Comparison of ENCODE assay signal across 9 mouse cellular contexts in genomic region chr6:146221371-146222336, GRCm38 (mm10).
DNase-seq lines count a peak whose midpoint lies in the region; ATAC-seq and TF ChIP-seq lines count a peak whose summit lies in the region.
"Had no signal": no experiment of that assay in that cellular context is flagged by ENCODE, and none has a peak within 500 bp of the region (broad histone marks: within the 10 kb centered on the region; RNA-seq: fewer than 3 reads in every experiment).

No protein-coding gene starts in this region.

- TF ChIP-seq EP300 in CH12.LX (IDR thresholded peaks at IDR 0.05; ENCODE audit: low read length), result peak; percentile 88
- no peak for TF ChIP-seq EP300 in liver, postnatal 0 days (IDR thresholded peaks at IDR 0.05; ENCODE audit: low read depth)

- no peak for DNase-seq in hindbrain, embryonic 10.5 days (ENCODE audit: low spot score)
- DNase-seq in hindbrain, embryonic 14.5 days (ENCODE audit: low spot score), result no peak
- DNase-seq in CH12.LX (ENCODE audit: extremely low read depth), result peak; percentile 89
- peak; percentile 42 for DNase-seq in liver, postnatal 0 days
- peak; percentile 53 to 77 for DNase-seq in spleen, postnatal 4 days (ENCODE audit: low spot score in 2 of 2)
- no peak for DNase-seq in forebrain, postnatal 0 days
- DNase-seq in cerebellum, adult 2 months, result no peak

- H3K4me2 ChIP-seq in hindbrain, embryonic 14.5 days (replicated peaks), result no peak overlapping the region
- peak overlapping the region; percentile 70 for H3K4me2 ChIP-seq in CH12.LX (ENCODE audit: insufficient read depth, low read depth, poor library complexity, severe bottlenecking)
- H3K4me2 ChIP-seq in liver, postnatal 0 days (ENCODE audit: low read depth, low read length), result peak overlapping the region; percentile 70
- H3K4me2 ChIP-seq in forebrain, postnatal 0 days (ENCODE audit: low read depth), result no peak overlapping the region
- H3K4me2 ChIP-seq: midbrain, embryonic 12.5 days had no signal

- H3K27ac ChIP-seq in hindbrain, embryonic 10.5 days, result peak overlapping the region; percentile 41; the same call in 1 of the 2 replicates
- no peak overlapping the region for H3K27ac ChIP-seq in hindbrain, embryonic 14.5 days
- peak overlapping the region; percentile 96 for H3K27ac ChIP-seq in CH12.LX (ENCODE audit: insufficient read depth, low read depth)
- peak overlapping the region; percentile 62 for H3K27ac ChIP-seq in liver, postnatal 0 days (ENCODE audit: low read depth)
- no peak overlapping the region for H3K27ac ChIP-seq in forebrain, postnatal 0 days (ENCODE audit: low read depth, low read length)
- H3K27ac ChIP-seq in cerebellum, adult 2 months (ENCODE audit: insufficient read depth, low read length), result no peak overlapping the region
- H3K27ac ChIP-seq: midbrain, embryonic 12.5 days had no signal

- H3K9ac ChIP-seq in hindbrain, embryonic 14.5 days, result no peak overlapping the region
- H3K9ac ChIP-seq in CH12.LX (ENCODE audit: insufficient read depth, low read depth), result peak overlapping the region; percentile 67
- H3K9ac ChIP-seq in liver, postnatal 0 days (replicated peaks), result peak overlapping the region; percentile 57
- H3K9ac ChIP-seq in forebrain, postnatal 0 days, result no peak overlapping the region
- H3K9ac ChIP-seq: midbrain, embryonic 12.5 days had no signal

- 66% methylated on average over 23 of the region's 23 CpGs for WGBS in hindbrain, embryonic 10.5 days
- 62% methylated on average over 23 of the region's 23 CpGs for WGBS in hindbrain, embryonic 14.5 days
- WGBS in liver, postnatal 0 days (ENCODE audit: insufficient replicate concordance), result 18% methylated on average over 23 of the region's 23 CpGs
- WGBS in forebrain, postnatal 0 days, result 64% methylated on average over 23 of the region's 23 CpGs
- 59% methylated on average over 23 of the region's 23 CpGs for WGBS in cerebellum, adult 2 months

- peaks cover 18% of the 10 kb centered on the region for H3K4me1 ChIP-seq in hindbrain, embryonic 10.5 days (replicated peaks)
- peaks cover 5% of the 10 kb centered on the region; the same call in 1 of the 2 replicates for H3K4me1 ChIP-seq in hindbrain, embryonic 14.5 days (replicated peaks; ENCODE audit: control insufficient read depth, insufficient read depth, low read length)
- peaks cover 15 to 44% of the 10 kb centered on the region in 2 experiments for H3K4me1 ChIP-seq in CH12.LX (ENCODE audit: control insufficient read depth in 1 of 2, insufficient read depth in 2 of 2)
- peaks cover 9% of the 10 kb centered on the region; the same call in 1 of the 2 replicates for H3K4me1 ChIP-seq in liver, postnatal 0 days (ENCODE audit: insufficient read depth)
- H3K4me1 ChIP-seq in forebrain, postnatal 0 days (ENCODE audit: insufficient read depth), result no peaks in the 10 kb centered on the region
- no peaks in the 10 kb centered on the region for H3K4me1 ChIP-seq in cerebellum, adult 2 months (ENCODE audit: control insufficient read depth, insufficient read depth, low read length)

- peak; percentile 45; the same call in 1 of the 2 replicates for TF ChIP-seq POLR2A in CH12.LX (IDR thresholded peaks at IDR 0.05; ENCODE audit: low read depth, low read length)
- TF ChIP-seq POLR2A in cerebellum, adult 2 months (IDR thresholded peaks at IDR 0.05; ENCODE audit: borderline replicate concordance, insufficient read depth, low read length), result no peak

- H3K36me3 ChIP-seq in hindbrain, embryonic 10.5 days, result no peaks in the 10 kb centered on the region
- no peaks in the 10 kb centered on the region for H3K36me3 ChIP-seq in hindbrain, embryonic 14.5 days (replicated peaks; ENCODE audit: control insufficient read depth, insufficient read depth)
- H3K36me3 ChIP-seq in CH12.LX (replicated peaks in 1 of 2; ENCODE audit: control insufficient read depth in 1 of 2, insufficient read depth in 1 of 2, low read length in 1 of 2), result no peaks in the 10 kb centered on the region
- peaks cover 21% of the 10 kb centered on the region for H3K36me3 ChIP-seq in liver, postnatal 0 days (replicated peaks; ENCODE audit: insufficient read depth, low read length)
- H3K36me3 ChIP-seq in forebrain, postnatal 0 days (ENCODE audit: insufficient read depth), result no peaks in the 10 kb centered on the region
- H3K36me3 ChIP-seq: midbrain, embryonic 12.5 days had no signal

- in situ Hi-C loops in CH12.LX (cut with MboI; ENCODE audit: low pct_ligation_motif_present, low pct_unique_long_range_greater_than_20kb, low sequenced_read_pairs), result no loop called here

- H3K27me3 ChIP-seq in hindbrain, embryonic 10.5 days (ENCODE audit: insufficient read depth, poor library complexity, severe bottlenecking), result no peaks in the 10 kb centered on the region
- no peaks in the 10 kb centered on the region for H3K27me3 ChIP-seq in hindbrain, embryonic 14.5 days (ENCODE audit: control insufficient read depth, insufficient read depth, low read length)
- no peaks in the 10 kb centered on the region for H3K27me3 ChIP-seq in CH12.LX (replicated peaks)
- no peaks in the 10 kb centered on the region for H3K27me3 ChIP-seq in liver, postnatal 0 days (ENCODE audit: insufficient read depth, low read length)
- no peaks in the 10 kb centered on the region for H3K27me3 ChIP-seq in forebrain, postnatal 0 days (ENCODE audit: insufficient read depth, low read length)
- H3K27me3 ChIP-seq in cerebellum, adult 2 months (ENCODE audit: control insufficient read depth, insufficient read depth, low read length), result no peaks in the 10 kb centered on the region
- H3K27me3 ChIP-seq: midbrain, embryonic 12.5 days had no signal

- no peak overlapping the region for H3K4me3 ChIP-seq in hindbrain, embryonic 10.5 days
- no peak overlapping the region for H3K4me3 ChIP-seq in hindbrain, embryonic 14.5 days (replicated peaks; ENCODE audit: low read length)
- H3K4me3 ChIP-seq in CH12.LX (replicated peaks in 1 of 3; ENCODE audit: low read depth in 2 of 3, low read length in 2 of 3, poor library complexity in 1 of 3), result peak overlapping the region in 2 of 3 experiments; percentile 15 to 25
- H3K4me3 ChIP-seq in liver, postnatal 0 days (ENCODE audit: low read depth, low read length), result peak overlapping the region; percentile 53
- H3K4me3 ChIP-seq in forebrain, postnatal 0 days (ENCODE audit: low read depth, low read length), result no peak overlapping the region
- no peak overlapping the region for H3K4me3 ChIP-seq in cerebellum, adult 2 months (replicated peaks; ENCODE audit: insufficient read depth, low read depth, low read length)
- H3K4me3 ChIP-seq: midbrain, embryonic 12.5 days had no signal

- no peak for TF ChIP-seq CTCF in CH12.LX (conservative IDR thresholded peaks at IDR 0.05 in 1 of 2, IDR thresholded peaks at IDR 0.05 in 1 of 2; ENCODE audit: low read depth in 2 of 2, low read length in 2 of 2)
- TF ChIP-seq CTCF in liver, postnatal 0 days (IDR thresholded peaks at IDR 0.05; ENCODE audit: low read depth), result no peak
- TF ChIP-seq CTCF in forebrain, postnatal 0 days (IDR thresholded peaks at IDR 0.05; ENCODE audit: low read depth), result no peak
- TF ChIP-seq CTCF in cerebellum, adult 2 months (IDR thresholded peaks at IDR 0.05; ENCODE audit: borderline replicate concordance, insufficient read depth, low read depth, low read length), result no peak

- dilution Hi-C loops in CH12.LX (cut with MboI; ENCODE audit: extremely low pct_ligation_motif_present, extremely low pct_unique_long_range_greater_than_20kb, low sequenced_read_pairs), result no loop called here

- ATAC-seq in hindbrain, embryonic 14.5 days (ENCODE audit: low FRiP score), result no peak
- ATAC-seq in erythroid progenitor cell, adult 5-6 weeks (replicated peaks; ENCODE audit: low FRiP score, poor library complexity, severe bottlenecking), result peak; percentile 63
- ATAC-seq in liver, postnatal 0 days, result peak; percentile 60
- ATAC-seq in forebrain, postnatal 0 days, result no peak; the same call in 1 of the 2 replicates

- H3K9me3 ChIP-seq in hindbrain, embryonic 10.5 days, result no peaks in the 10 kb centered on the region
- no peaks in the 10 kb centered on the region for H3K9me3 ChIP-seq in hindbrain, embryonic 14.5 days (ENCODE audit: control insufficient read depth, low read length)
- H3K9me3 ChIP-seq in CH12.LX (replicated peaks; ENCODE audit: low read length), result no peaks in the 10 kb centered on the region
- H3K9me3 ChIP-seq in liver, postnatal 0 days (ENCODE audit: low read length), result no peaks in the 10 kb centered on the region
- H3K9me3 ChIP-seq in forebrain, postnatal 0 days (ENCODE audit: low read length), result no peaks in the 10 kb centered on the region
- H3K9me3 ChIP-seq: midbrain, embryonic 12.5 days had no signal

- TF ChIP-seq RAD21 in CH12.LX (IDR thresholded peaks at IDR 0.05; ENCODE audit: low read depth, low read length), result peak; percentile 14

- no peaks in the 10 kb centered on the region for H3K79me2 ChIP-seq in CH12.LX (replicated peaks; ENCODE audit: control insufficient read depth, extremely low read depth, insufficient read depth, poor library complexity, severe bottlenecking)

TF ChIP-seq in CH12.LX, 34 proteins besides CTCF, POLR2A, EP300 and RAD21 (continues in another document):
- TF ChIP-seq NRF1 (IDR thresholded peaks at IDR 0.05; ENCODE audit: low read depth, low read length) (no peak; the same call in none of the 2 replicates), NELFE (IDR thresholded peaks at IDR 0.05; ENCODE audit: low read depth, low read length) (peak; percentile 70), MAFK (IDR thresholded peaks at IDR 0.05; ENCODE audit: insufficient replicate concordance, low read length) (peak; percentile 82; the same call in 1 of the 2 replicates), JUN (IDR thresholded peaks at IDR 0.05; ENCODE audit: insufficient read depth, low read depth, low read length) (peak; percentile 53), KAT2A (IDR thresholded peaks at IDR 0.05; ENCODE audit: insufficient replicate concordance, low read length) (0 out of 2 replicates have a peak, but pooled peaks have one; percentile 38), MAZ (IDR thresholded peaks at IDR 0.05; ENCODE audit: low read depth, low read length) (peak; percentile 28), JUND (conservative IDR thresholded peaks at IDR 0.05; ENCODE audit: low read depth, low read length) (peak; percentile 60), UBTF (IDR thresholded peaks at IDR 0.05; ENCODE audit: low read depth, low read length) (no peak; the same call in 1 of the 2 replicates), USF2 (conservative IDR thresholded peaks at IDR 0.05; ENCODE audit: low read depth, low read length) (no peak), SIN3A (IDR thresholded peaks at IDR 0.05; ENCODE audit: low read length) (peak; percentile 82), PAX5 (IDR thresholded peaks at IDR 0.05; ENCODE audit: low read length) (no peak), E2F4 (IDR thresholded peaks at IDR 0.05; ENCODE audit: insufficient replicate concordance, low read depth, low read length) (no peak), ZNF384 (IDR thresholded peaks at IDR 0.05; ENCODE audit: low read depth, low read length) (no peak), TBP (conservative IDR thresholded peaks at IDR 0.05; ENCODE audit: low read depth, low read length) (peak; percentile 57; the same call in 1 of the 2 replicates), ZC3H11A (IDR thresholded peaks at IDR 0.05; ENCODE audit: low read depth, low read length) (no peak), CHD2 (IDR thresholded peaks at IDR 0.05; ENCODE audit: low read length) (0 out of 2 replicates have a peak, but pooled peaks have one; percentile 9), IRF4 (IDR thresholded peaks at IDR 0.05; ENCODE audit: low read depth, low read length) (peak; percentile 91)

Comparison
In these comparisons a context has a peak if more than half of its experiments do, and no peak if none do; other contexts are left out.
1. H3K27ac ChIP-seq: peak in hindbrain, embryonic 10.5 days (single experiment), CH12.LX (single experiment) and liver, postnatal 0 days (single experiment); none in hindbrain, embryonic 14.5 days (single experiment), forebrain, postnatal 0 days (single experiment) and cerebellum, adult 2 months (single experiment).
2. DNase-seq: peak in CH12.LX (single experiment), liver, postnatal 0 days (single experiment) and spleen, postnatal 4 days (2 of 2); none in hindbrain, embryonic 10.5 days (single experiment), hindbrain, embryonic 14.5 days (single experiment), forebrain, postnatal 0 days (single experiment) and cerebellum, adult 2 months (0 of 2).
3. H3K4me3 ChIP-seq: peak in CH12.LX (2 of 3) and liver, postnatal 0 days (single experiment); none in hindbrain, embryonic 10.5 days (single experiment), hindbrain, embryonic 14.5 days (single experiment), forebrain, postnatal 0 days (single experiment) and cerebellum, adult 2 months (single experiment).
4. ATAC-seq: peak in erythroid progenitor cell, adult 5-6 weeks (single experiment) and liver, postnatal 0 days (single experiment); none in hindbrain, embryonic 14.5 days (single experiment) and forebrain, postnatal 0 days (single experiment).
5. H3K4me2 ChIP-seq: peak in CH12.LX (single experiment) and liver, postnatal 0 days (single experiment); none in hindbrain, embryonic 14.5 days (single experiment) and forebrain, postnatal 0 days (single experiment).
6. H3K9ac ChIP-seq: peak in CH12.LX (single experiment) and liver, postnatal 0 days (single experiment); none in hindbrain, embryonic 14.5 days (single experiment) and forebrain, postnatal 0 days (single experiment).